Comparison of ENCODE assay signal across 11 mouse cellular contexts in the genomic region with DNA sequence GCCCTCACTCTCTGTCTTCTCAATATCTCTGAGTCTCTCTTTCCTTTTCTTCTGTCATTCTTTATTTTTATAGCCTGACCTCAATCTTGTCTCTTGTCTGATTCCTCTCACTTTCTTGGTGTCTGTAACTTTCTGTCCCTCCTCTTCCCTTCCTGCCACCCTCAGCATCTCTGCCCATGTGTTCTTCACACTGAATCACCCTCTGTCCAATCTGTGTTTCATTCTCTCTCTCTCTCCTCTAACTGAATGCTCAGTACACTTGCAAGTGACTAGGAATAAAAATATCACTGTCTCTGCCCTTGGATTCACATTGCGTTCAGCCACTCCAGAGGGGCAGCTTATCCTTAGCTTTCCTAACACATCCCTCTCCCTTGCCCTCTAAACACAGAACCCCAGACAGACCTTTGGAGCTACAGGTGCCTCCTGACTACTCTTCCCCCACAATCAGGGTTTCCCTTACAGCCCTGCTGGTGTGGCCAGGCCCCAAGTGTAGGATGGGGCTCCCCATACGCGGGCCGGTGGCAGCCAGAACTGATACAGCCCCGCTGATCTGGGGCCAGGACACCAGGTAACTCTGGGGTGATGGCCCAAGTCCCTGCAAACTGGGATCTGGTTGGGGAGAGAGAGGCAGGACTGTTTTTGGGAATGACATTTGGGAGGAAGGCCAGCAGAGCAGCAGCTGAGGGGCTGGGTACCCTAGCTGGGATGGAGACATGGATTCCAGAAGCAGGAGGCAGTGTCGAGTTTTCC. TPM values are rescaled to one million over a fixed set of nuclear protein-coding genes. Genes with fewer than 3 reads are reported as not detected.
DNase-seq lines count a peak whose midpoint lies in the region; ATAC-seq lines count a peak whose summit lies in the region.
"Had no signal": no experiment of that assay in that cellular context is flagged by ENCODE, and none has a peak within 500 bp of the region (broad histone marks: within the 10 kb centered on the region; RNA-seq: fewer than 3 reads in every experiment).

No protein-coding gene starts in this region.

- ATAC-seq in kidney, embryonic 14.5 days (ENCODE audit: low FRiP score, low TSS enrichment): no peak
- ATAC-seq in forebrain, embryonic 12.5 days (ENCODE audit: low FRiP score): no peak
- no peak for ATAC-seq in intestine, embryonic 16.5 days
- no peak for ATAC-seq in neural tube, embryonic 12.5 days (ENCODE audit: low FRiP score, low read depth)
- ATAC-seq in CD4-positive, CD25-positive, alpha-beta regulatory T cell, adult 4 months: no peak

- H3K9me3 ChIP-seq in kidney, embryonic 14.5 days (ENCODE audit: control insufficient read depth, low read length): no peaks in the 10 kb centered on the region
- no peaks in the 10 kb centered on the region for H3K9me3 ChIP-seq in forebrain, embryonic 12.5 days
- H3K9me3 ChIP-seq in intestine, embryonic 16.5 days (ENCODE audit: control insufficient read depth, low read length): no peaks in the 10 kb centered on the region
- no peaks in the 10 kb centered on the region for H3K9me3 ChIP-seq in neural tube, embryonic 12.5 days
- H3K9me3 ChIP-seq: G1E; megakaryocyte, embryonic 14.5 days had no signal

- H3K27ac ChIP-seq in kidney, embryonic 14.5 days (ENCODE audit: low read depth, low read length): no peak overlapping the region
- no peak overlapping the region for H3K27ac ChIP-seq in forebrain, embryonic 12.5 days
- no peak overlapping the region for H3K27ac ChIP-seq in intestine, embryonic 16.5 days (ENCODE audit: low read length)
- no peak overlapping the region for H3K27ac ChIP-seq in neural tube, embryonic 12.5 days

- peaks cover 16% of the 10 kb centered on the region for H3K4me1 ChIP-seq in kidney, embryonic 14.5 days (ENCODE audit: control insufficient read depth, insufficient read depth, low read length)
- peaks cover 28% of the 10 kb centered on the region for H3K4me1 ChIP-seq in forebrain, embryonic 12.5 days
- peaks cover 19% of the 10 kb centered on the region for H3K4me1 ChIP-seq in intestine, embryonic 16.5 days (ENCODE audit: control insufficient read depth, insufficient read depth, low read length)
- H3K4me1 ChIP-seq in neural tube, embryonic 12.5 days: peaks cover 22% of the 10 kb centered on the region

- H3K9ac ChIP-seq in kidney, embryonic 14.5 days (ENCODE audit: low read depth, low read length): peak overlapping the region; percentile 92; the same call in 1 of the 2 replicates
- peak overlapping the region; percentile 88 for H3K9ac ChIP-seq in forebrain, embryonic 12.5 days
- H3K9ac ChIP-seq in intestine, embryonic 16.5 days (ENCODE audit: low read depth, low read length): peak overlapping the region; percentile 95
- H3K9ac ChIP-seq in neural tube, embryonic 12.5 days: peak overlapping the region; percentile 89

- no peak overlapping the region for H3K4me3 ChIP-seq in kidney, embryonic 14.5 days (ENCODE audit: low read length)
- no peak overlapping the region for H3K4me3 ChIP-seq in forebrain, embryonic 12.5 days (replicated peaks)
- peak overlapping the region; percentile 85 for H3K4me3 ChIP-seq in intestine, embryonic 16.5 days (ENCODE audit: low read length)
- no peak overlapping the region for H3K4me3 ChIP-seq in neural tube, embryonic 12.5 days

- peaks cover 39% of the 10 kb centered on the region for H3K36me3 ChIP-seq in kidney, embryonic 14.5 days (ENCODE audit: control insufficient read depth, insufficient read depth, low read length)
- peaks cover 39% of the 10 kb centered on the region for H3K36me3 ChIP-seq in forebrain, embryonic 12.5 days (replicated peaks)
- peaks cover 4% of the 10 kb centered on the region for H3K36me3 ChIP-seq in intestine, embryonic 16.5 days (ENCODE audit: control insufficient read depth, insufficient read depth, low read length)
- peaks cover 40% of the 10 kb centered on the region for H3K36me3 ChIP-seq in neural tube, embryonic 12.5 days

- H3K27me3 ChIP-seq in kidney, embryonic 14.5 days (ENCODE audit: control insufficient read depth, insufficient read depth, low read length): no peaks in the 10 kb centered on the region
- H3K27me3 ChIP-seq in forebrain, embryonic 12.5 days: no peaks in the 10 kb centered on the region
- no peaks in the 10 kb centered on the region for H3K27me3 ChIP-seq in intestine, embryonic 16.5 days (replicated peaks; ENCODE audit: control insufficient read depth, insufficient read depth, low read length)
- H3K27me3 ChIP-seq in neural tube, embryonic 12.5 days (replicated peaks): no peaks in the 10 kb centered on the region

- whole genome bisulfite sequencing in kidney, embryonic 14.5 days: 82% methylated on average over 6 of the region's 6 CpGs
- 85% methylated on average over 6 of the region's 6 CpGs for WGBS in forebrain, embryonic 12.5 days
- WGBS in intestine, embryonic 16.5 days: 74% methylated on average over 6 of the region's 6 CpGs
- WGBS in neural tube, embryonic 12.5 days: 82% methylated on average over 6 of the region's 6 CpGs

- no peak for DNase-seq in kidney, postnatal 14 days
- no peak for DNase-seq in lung, postnatal 25 days (ENCODE audit: low spot score)
- no peak for DNase-seq in retina, embryonic 14.5 days (ENCODE audit: low spot score)
- DNase-seq: thymus, postnatal 14 days had no signal

- peak overlapping the region; percentile 66; the same call in 1 of the 2 replicates for H3K4me2 ChIP-seq in kidney, embryonic 14.5 days (replicated peaks; ENCODE audit: low read depth, low read length)
- peak overlapping the region; percentile 79; the same call in 1 of the 2 replicates for H3K4me2 ChIP-seq in forebrain, embryonic 12.5 days
- peak overlapping the region; percentile 93 for H3K4me2 ChIP-seq in intestine, embryonic 16.5 days (ENCODE audit: low read depth, low read length)
- peak overlapping the region; percentile 75 for H3K4me2 ChIP-seq in neural tube, embryonic 12.5 days (replicated peaks)

RNA-seq across cellular contexts. Expression of a gene that starts 1.8 kb away (rescaled TPM):
- 10.0 and 15.6 TPM in 2 replicates for polyA plus RNA-seq in kidney, embryonic 14.5 days (2014; fragmentation: Nextera tagmentation; extraction: Ambion mirVana)
- polyA plus RNA-seq in forebrain, embryonic 12.5 days (2016; fragmentation: Nextera tagmentation; extraction: Ambion mirVana): 1.7 and 3.2 TPM in 2 replicates
- polyA plus RNA-seq in intestine, embryonic 16.5 days (2015; fragmentation: Nextera tagmentation; extraction: Ambion mirVana): 2.3 and 2.8 TPM in 2 replicates
- polyA plus RNA-seq in neural tube, embryonic 12.5 days (2016; fragmentation: Nextera tagmentation; extraction: Ambion mirVana): 2.3 and 2.8 TPM in 2 replicates
- polyA plus RNA-seq in CD4-positive, CD25-positive, alpha-beta regulatory T cell, adult 4 months (2017; shearing (Covaris generic)): 1 to 10 TPM; 1.0 to 1.1 TPM

RNA-seq across cellular contexts. Expression of a gene that starts 2.2 kb away (rescaled TPM):
- polyA plus RNA-seq in kidney, embryonic 14.5 days (2014; fragmentation: Nextera tagmentation; extraction: Ambion mirVana): 1.3 and 2.1 TPM in 2 replicates
- polyA plus RNA-seq in forebrain, embryonic 12.5 days (2016; fragmentation: Nextera tagmentation; extraction: Ambion mirVana): 0.55 and 0.96 TPM in 2 replicates
- polyA plus RNA-seq in intestine, embryonic 16.5 days (2015; fragmentation: Nextera tagmentation; extraction: Ambion mirVana): 1.4 and 1.8 TPM in 2 replicates
- 0.71 and 0.86 TPM in 2 replicates for polyA plus RNA-seq in neural tube, embryonic 12.5 days (2016; fragmentation: Nextera tagmentation; extraction: Ambion mirVana)
- polyA plus RNA-seq in CD4-positive, CD25-positive, alpha-beta regulatory T cell, adult 4 months (2017; shearing (Covaris generic)): 1 to 10 TPM in 1 of 2 experiments, under 1 TPM in 1; 0.30 to 1.2 TPM

RNA-seq across cellular contexts. Expression of a gene that starts 14.3 kb away (rescaled TPM):
- polyA plus RNA-seq in kidney, embryonic 14.5 days (2014; fragmentation: Nextera tagmentation; extraction: Ambion mirVana): 10.8 and 16.1 TPM in 2 replicates
- polyA plus RNA-seq in forebrain, embryonic 12.5 days (2016; fragmentation: Nextera tagmentation; extraction: Ambion mirVana): 12.6 and 13.9 TPM in 2 replicates
- polyA plus RNA-seq in intestine, embryonic 16.5 days (2015; fragmentation: Nextera tagmentation; extraction: Ambion mirVana): 14.2 and 14.4 TPM in 2 replicates
- polyA plus RNA-seq in neural tube, embryonic 12.5 days (2016; fragmentation: Nextera tagmentation; extraction: Ambion mirVana): 15.2 and 16.7 TPM in 2 replicates
- 10 to 100 TPM; 12.2 to 15.8 TPM for polyA plus RNA-seq in CD4-positive, CD25-positive, alpha-beta regulatory T cell, adult 4 months (2017; shearing (Covaris generic))

RNA-seq across cellular contexts. Expression of a gene that starts 32.9 kb away (rescaled TPM):
- 177 and 230 TPM in 2 replicates for polyA plus RNA-seq in kidney, embryonic 14.5 days (2014; fragmentation: Nextera tagmentation; extraction: Ambion mirVana)
- 144 and 149 TPM in 2 replicates for polyA plus RNA-seq in forebrain, embryonic 12.5 days (2016; fragmentation: Nextera tagmentation; extraction: Ambion mirVana)
- polyA plus RNA-seq in intestine, embryonic 16.5 days (2015; fragmentation: Nextera tagmentation; extraction: Ambion mirVana): 132 and 159 TPM in 2 replicates
- 154 and 158 TPM in 2 replicates for polyA plus RNA-seq in neural tube, embryonic 12.5 days (2016; fragmentation: Nextera tagmentation; extraction: Ambion mirVana)
- 100 to 1,000 TPM; 126 to 132 TPM for polyA plus RNA-seq in CD4-positive, CD25-positive, alpha-beta regulatory T cell, adult 4 months (2017; shearing (Covaris generic))

RNA-seq across cellular contexts. Expression of a gene that starts 45.2 kb away (rescaled TPM):
- polyA plus RNA-seq in kidney, embryonic 14.5 days (2014; fragmentation: Nextera tagmentation; extraction: Ambion mirVana): 22.4 and 26.8 TPM in 2 replicates
- polyA plus RNA-seq in forebrain, embryonic 12.5 days (2016; fragmentation: Nextera tagmentation; extraction: Ambion mirVana): 9.0 and 9.7 TPM in 2 replicates
- polyA plus RNA-seq in intestine, embryonic 16.5 days (2015; fragmentation: Nextera tagmentation; extraction: Ambion mirVana): 12.8 and 13.5 TPM in 2 replicates
- polyA plus RNA-seq in neural tube, embryonic 12.5 days (2016; fragmentation: Nextera tagmentation; extraction: Ambion mirVana): 19.3 and 20.1 TPM in 2 replicates
- polyA plus RNA-seq in CD4-positive, CD25-positive, alpha-beta regulatory T cell, adult 4 months (2017; shearing (Covaris generic)): 10 to 100 TPM; 32.6 to 32.7 TPM
